Mouse (Mus musculus): ENCODE data around the gene Rarres2.

Gene Rarres2

DNA sequence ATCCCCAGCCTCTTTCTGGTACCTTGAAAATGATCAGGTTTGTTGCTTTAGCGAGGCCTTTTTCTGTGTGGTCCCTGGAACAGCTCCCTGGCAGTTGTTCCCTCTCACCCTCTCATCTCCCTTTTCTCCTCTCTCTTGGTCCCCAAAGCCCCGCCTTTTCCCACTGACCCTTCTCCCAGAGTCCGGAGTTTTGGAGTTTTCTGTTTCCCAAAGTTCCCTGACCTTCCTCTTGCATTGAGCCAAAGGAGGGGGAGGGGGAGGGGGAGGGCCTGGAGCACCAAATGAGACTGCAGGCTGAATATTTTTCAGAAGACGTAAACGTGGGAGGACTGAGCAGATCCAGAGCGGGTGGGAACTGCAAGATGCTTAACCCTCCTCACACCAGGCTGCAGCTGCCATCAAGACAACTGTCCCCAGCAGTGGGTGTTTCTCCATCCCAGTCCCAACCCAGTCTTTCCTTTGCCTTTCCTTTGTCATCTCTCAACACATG is at the start of gene Rarres2:
Gene Rarres2, minus strand, starts transcription at position 218 of the 490 bp plus-strand sequence.
- no peak for DNase-seq (ENCODE audit: low spot score in 2 of 2)

- no peak for DNase-seq (ENCODE audit: low spot score in 2 of 2)
Observed at GRCm38 (mm10) chr6:48620031-48620430, 47.4 kb upstream of the Rarres2 start.

GRCm38 (mm10) chr6:48614756-48615155 is 42.2 kb upstream of the Rarres2 start:
- no peak for DNase-seq (ENCODE audit: low spot score in 2 of 2)

DNA sequence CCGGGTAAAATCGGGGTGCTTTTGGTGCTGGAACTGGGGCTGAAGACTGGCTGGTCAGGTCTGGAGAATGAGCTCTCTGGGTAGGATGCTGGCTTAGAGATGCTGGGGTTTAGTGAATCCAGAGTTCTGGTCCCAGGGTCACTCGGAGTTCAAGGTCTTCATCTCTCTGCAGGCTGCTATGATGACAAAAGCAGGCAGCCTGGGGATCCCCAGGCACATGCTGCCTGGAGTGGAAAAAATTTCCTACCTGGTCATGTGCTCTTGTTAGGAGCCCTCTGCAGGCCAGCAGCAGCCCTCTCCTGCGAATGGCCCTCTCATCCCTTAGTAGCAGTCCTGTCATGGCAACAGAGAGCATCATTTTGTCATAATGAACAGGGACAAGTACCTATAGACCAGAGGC is 40.9 kb upstream of the Rarres2 start:
- no peak for DNase-seq (ENCODE audit: low spot score in 2 of 2)

DNA sequence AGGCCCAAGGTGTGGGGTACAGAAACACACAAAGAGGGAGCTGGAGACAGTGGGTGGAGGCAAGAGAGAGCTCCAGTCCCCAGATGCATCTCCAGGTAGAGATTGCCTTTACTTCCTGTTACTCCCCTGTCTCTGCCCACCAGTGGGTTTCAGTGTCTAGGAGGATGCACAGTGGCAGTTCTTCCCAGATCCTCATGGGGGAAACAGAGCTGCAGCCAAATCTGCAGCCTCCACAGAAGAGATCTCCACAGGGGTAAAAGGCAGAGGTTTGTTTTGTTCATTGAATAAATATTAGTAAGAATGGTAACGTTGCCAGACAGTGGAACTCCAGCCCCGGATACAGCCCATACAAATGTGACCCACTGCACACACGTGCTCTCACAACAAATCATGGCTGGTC is 38.1 kb upstream of the Rarres2 start:
- DNase-seq (ENCODE audit: low spot score in 2 of 2): no peak

- DNase-seq (ENCODE audit: low spot score in 2 of 2): no peak
Observed at GRCm38 (mm10) chr6:48609512-48609911, 36.9 kb upstream of the Rarres2 start.

GRCm38 (mm10) chr6:48608124-48608523 is 35.5 kb upstream of the Rarres2 start:
- no peak for DNase-seq (ENCODE audit: low spot score in 2 of 2)

- peak; percentile 53 to 64 for DNase-seq (ENCODE audit: low spot score in 2 of 2)
Observed at GRCm38 (mm10) chr6:48602080-48602741, 29.6 kb upstream of the Rarres2 start.

DNA sequence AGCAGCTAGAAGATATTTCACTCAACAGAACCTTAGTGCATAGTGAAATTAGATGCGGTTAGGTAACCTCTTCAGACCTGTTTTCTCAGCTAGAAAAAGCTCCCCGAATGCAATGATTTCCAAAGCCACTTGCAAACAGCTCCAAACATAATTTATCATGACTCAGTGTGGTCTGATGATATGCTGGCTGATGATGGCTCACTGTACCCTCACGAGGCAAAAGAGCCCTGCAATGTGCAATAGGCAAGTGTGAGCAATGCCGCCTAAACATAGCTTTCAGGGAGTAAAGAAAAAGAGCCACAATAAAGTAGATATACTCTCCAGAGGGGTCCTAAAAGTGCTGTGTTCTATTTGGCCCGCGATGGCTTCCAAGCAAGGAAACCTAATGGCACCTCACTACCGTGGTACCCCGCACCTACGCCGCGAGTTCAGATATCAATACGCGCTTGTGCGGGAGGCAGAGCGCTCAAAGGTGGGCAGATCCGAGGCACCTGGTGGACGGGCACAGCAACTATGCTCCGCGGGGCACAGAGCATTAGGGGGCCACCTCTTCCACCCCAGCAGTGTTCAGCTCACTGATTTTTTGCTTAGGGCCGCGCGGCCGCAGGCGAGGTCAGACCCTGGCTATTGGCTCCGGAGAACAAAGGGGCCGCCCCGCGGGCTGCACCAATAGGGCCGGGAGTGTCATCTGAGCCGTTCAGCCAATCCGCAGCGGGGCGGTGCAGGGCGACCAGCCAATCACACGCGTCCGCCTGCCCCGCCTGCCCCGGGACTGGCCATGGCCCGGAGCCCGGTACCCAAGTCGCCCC is 28.9 kb upstream of the Rarres2 start, which contains the start of gene Zfp775:
Gene Zfp775, plus strand, starts transcription at position 793 of the 809 bp plus-strand sequence.
- DNase-seq (ENCODE audit: low spot score in 2 of 2): peak; percentile 86 to 87

DNA sequence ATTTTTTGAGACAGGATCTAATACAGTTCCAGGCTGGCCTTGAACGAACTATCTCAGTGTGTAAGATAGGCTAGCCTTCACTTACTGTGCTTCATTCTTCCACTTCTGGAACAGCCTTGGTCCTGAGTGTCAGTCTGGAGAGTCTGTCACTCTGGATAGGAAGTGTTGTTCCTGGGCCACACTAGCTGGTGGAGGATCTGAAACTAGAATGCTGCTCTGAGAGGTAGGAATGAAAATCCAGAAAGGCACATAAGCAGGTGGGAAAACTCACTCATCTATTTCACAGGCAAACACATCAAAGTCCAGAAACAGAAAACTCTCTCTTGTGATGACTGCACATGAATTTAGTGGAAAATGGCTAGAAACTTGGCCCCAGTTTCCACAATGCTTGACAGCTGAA is 28.0 kb upstream of the Rarres2 start:
- no peak for DNase-seq (ENCODE audit: low spot score in 2 of 2)

- no peak for DNase-seq (ENCODE audit: low spot score in 2 of 2)
Observed at GRCm38 (mm10) chr6:48597233-48597625, 24.6 kb upstream of the Rarres2 start.

- DNase-seq (ENCODE audit: low spot score in 2 of 2): no peak
Observed at GRCm38 (mm10) chr6:48596545-48597232, 24.1 kb upstream of the Rarres2 start.

GRCm38 (mm10) chr6:48595278-48595677 is 22.7 kb upstream of the Rarres2 start:
- no peak for DNase-seq (ENCODE audit: low spot score in 2 of 2)

DNA sequence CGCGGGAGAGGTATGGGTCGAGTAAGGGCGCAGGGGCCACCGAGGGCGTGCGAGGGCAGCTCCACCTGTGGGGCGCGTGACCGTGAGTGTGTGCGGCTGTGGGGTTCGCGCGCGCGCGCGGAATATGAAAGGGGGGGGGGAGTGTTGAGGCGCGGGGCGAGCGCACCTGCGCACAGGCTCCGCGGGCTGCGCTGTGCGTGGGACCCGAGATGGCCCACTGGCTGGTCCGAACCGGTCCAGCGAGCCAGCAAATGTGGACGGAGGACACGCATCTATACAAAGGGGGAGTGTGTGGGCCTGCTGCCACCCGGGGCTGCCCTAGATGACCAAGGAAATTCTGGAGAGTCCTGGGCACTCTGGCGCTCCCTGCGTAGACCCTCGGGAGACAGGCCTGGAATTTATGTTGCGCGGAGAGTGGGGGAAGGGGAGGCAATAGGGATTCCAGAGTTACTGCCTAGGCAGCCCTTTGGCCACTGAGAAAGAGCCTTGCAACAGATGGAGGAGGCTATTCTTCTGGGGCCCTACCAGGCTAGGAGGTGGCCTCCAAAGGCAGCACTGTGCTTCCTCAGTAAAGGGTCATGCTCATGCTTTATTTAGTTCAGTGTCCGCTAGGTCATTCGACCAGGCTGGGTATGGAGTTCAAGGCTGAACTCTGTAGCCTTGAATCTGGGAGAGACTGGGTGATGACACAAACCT is 21.6 kb upstream of the Rarres2 start:
- no peak for DNase-seq (ENCODE audit: low spot score in 2 of 2)

- DNase-seq (ENCODE audit: low spot score in 2 of 2): peak; percentile 81
Observed at GRCm38 (mm10) chr6:48593158-48594042, 20.8 kb upstream of the Rarres2 start, which contains the start of the genes Repin1 and Gm44965. TSS of gene Repin1 (plus strand) at chr6:48593883. TSS of gene Gm44965 (plus strand) at chr6:48593941.

DNA sequence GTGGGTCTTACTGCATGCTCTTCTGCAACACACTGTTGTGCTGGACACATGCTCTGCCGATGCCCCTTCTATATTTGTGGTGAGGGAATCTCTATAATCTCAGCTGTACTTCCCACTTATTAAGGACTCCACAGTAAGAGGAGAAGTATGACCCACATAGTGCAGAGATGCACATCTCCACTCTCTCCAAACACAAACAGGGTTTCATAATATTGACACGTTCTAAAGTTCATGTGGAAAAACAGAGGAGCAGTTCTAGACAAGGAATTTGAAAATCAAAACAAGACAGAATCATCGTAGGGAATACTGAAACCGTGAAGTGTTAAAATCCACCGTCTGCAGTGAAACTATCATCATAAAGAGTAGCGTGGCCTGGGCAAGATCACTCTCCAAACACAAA is 19.3 kb upstream of the Rarres2 start:
- DNase-seq (ENCODE audit: low spot score in 2 of 2): no peak

GRCm38 (mm10) chr6:48591221-48591845 is 18.7 kb upstream of the Rarres2 start:
- DNase-seq (ENCODE audit: low spot score in 2 of 2): no peak

GRCm38 (mm10) chr6:48589194-48589750 is 16.7 kb upstream of the Rarres2 start, which contains the start of gene Gm45021:
TSS of gene Gm45021 (plus strand) at chr6:48589610.
- no peak for DNase-seq (ENCODE audit: low spot score in 2 of 2)

- DNase-seq (ENCODE audit: low spot score in 2 of 2): peak; percentile 43 to 48
Observed at GRCm38 (mm10) chr6:48582037-48582436, 9.4 kb upstream of the Rarres2 start.

DNA sequence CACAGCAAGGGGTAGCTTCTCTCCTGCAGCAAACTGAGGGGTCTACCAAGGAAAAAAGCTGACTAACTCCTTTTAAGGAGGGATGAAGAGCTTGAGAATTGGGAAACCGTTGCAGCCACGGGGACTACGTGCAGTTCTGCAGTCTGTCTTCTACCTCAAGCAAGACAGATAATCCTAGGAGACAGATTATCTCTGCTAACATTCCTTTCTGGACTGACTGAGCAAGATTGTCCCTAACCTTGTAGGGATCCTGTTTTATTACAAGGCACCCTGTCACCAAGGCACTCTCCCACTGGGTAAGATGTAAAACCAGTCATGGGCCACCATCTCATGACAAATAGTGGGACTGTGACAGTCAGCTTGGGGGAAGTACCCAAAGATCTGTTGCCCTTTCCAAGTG is 8.7 kb upstream of the Rarres2 start:
- DNase-seq (ENCODE audit: low spot score in 2 of 2): no peak
